Mouse (Mus musculus) lung, postnatal 0 days (tissue): ENCODE measurements around the gene S100a11.

ENCODE experiments used
- CTCF ChIP-seq: IDR thresholded peaks from 2 replicates; pipeline ENCODE4 v1.5.1; 2016; ENCODE audit warnings: antibody characterized with exemption, mild to moderate bottlenecking
- EP300 ChIP-seq: IDR thresholded peaks from 2 replicates; pipeline ENCODE4 v1.6.1; 2016; ENCODE audit warnings: antibody characterized with exemption, mild to moderate bottlenecking, control low read depth

DNA sequence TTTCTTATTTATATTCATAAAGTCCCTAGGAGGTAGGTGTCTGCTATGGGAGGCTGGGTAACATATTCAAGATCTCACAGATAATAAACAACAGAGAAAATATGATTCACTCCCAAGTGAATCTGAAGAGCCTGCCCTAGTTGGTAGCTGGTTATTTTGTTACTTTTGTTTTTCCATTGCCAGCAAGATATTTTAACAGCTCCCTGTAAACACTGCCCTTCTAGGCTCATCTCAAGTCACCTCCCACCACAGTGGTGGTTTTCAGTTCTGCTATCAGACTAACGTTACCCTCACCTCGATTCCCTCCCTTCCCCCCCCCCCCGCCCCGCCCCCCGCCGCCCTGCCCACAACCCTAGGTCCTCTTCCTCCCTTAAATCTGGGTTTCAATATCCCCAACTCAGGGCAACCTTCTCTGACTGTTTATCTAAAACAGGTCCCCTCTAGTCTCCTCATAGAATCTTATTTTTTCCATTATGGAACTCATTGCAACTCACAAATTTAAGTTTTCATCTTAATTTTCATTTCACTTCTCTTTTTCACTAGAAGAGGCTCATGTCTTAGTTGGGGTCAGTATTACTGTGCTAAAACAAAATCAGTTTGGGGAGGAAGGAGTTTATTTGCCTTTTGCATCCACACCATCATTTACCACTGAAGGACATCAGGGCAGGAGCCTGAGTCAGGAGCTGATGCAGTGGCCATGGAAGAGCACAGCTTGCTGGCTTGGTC, 28.4 kb downstream of the S100a11 start:
- TF ChIP-seq CTCF (no peak), EP300 (no peak)
